Mouse (Mus musculus) left cerebral cortex, adult 8-10 months (tissue): ENCODE measurements around the gene Il17re. TPM values are rescaled to one million over a fixed set of nuclear protein-coding genes. Genes with fewer than 3 reads are reported as not detected.

Experiments used
- DNase-seq, 2 experiments: peaks; one replicate each; pipeline ENCODE4 v3.0.0; 2022; ENCODE audit warnings: low spot score in 2 of 2
- microRNA-seq, 2 experiments: library from miRNA; unstranded; fragments of <30 nt; microRNA quantifications; one replicate each; pipeline ENCODE4 v1.2.0; 2022
- total RNA-seq, 4 experiments: library from RNA; stranded (reverse); gene quantifications; 2 replicates each; pipeline ENCODE4 v1.2.4; 2022

Gene Il17re
- total RNA-seq, 4 experiments from 2014 or later: 0.24 to 0.74 (median 0.58) TPM

- DNase-seq: no peak
These were observed 25.4 kb downstream of the Il17re start for GRCm38 (mm10) chr6:113483729-113484128.

- no peak for DNase-seq
These were observed 28.9 kb downstream of the Il17re start for GRCm38 (mm10) chr6:113487125-113487576.

DNA sequence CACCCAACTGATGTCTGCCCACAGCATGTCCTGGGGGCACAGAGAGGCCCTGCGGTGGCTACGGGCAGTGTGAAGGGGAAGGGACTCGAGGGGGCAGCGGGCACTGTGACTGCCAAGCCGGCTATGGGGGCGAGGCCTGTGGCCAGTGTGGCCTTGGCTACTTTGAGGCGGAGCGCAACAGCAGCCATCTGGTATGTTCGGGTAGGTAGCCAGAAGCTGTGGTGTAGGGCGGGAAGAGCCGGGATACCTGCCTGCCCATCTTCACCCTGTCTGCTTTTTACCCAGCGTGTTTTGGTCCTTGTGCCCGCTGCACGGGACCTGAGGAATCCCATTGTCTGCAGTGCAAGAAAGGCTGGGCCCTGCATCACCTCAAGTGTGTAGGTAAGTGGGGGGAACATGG lies 31.1 kb downstream of the Il17re start:
- no peak for DNase-seq

DNA sequence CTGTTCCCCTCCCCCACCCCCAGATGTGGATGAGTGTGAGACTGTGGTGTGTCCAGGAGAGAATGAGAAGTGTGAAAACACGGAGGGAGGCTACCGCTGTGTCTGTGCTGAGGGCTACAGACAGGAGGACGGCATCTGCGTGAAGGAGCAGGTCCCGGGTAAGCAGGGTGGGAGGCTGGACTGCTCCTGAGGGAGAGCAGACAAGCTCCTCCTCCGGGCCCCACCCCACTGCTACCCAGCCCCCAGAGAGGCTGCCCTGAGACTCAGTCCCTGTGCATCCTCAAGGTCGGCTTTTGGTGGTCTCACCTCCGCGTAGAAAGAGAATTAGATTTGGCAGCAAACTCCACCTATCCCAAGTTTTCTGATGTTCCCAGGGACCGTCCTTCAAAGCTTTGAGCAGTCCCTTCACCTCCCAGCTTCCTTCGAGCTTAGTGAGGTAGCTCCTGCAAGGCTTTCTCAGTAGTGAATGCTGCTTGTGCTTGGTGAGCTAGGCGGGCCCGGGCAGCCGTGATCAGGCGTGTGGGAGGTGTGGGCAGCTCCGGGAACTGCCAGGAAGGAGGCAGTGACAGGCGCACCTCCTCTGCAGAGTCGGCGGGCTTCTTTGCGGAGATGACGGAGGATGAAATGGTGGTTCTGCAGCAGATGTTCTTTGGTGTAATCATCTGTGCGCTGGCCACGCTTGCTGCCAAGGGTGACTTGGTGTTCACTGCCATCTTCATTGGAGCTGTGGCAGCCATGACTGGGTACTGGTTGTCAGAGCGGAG lies 34.0 kb downstream of the Il17re start:
- peak; percentile 59 to 74 for DNase-seq

DNA sequence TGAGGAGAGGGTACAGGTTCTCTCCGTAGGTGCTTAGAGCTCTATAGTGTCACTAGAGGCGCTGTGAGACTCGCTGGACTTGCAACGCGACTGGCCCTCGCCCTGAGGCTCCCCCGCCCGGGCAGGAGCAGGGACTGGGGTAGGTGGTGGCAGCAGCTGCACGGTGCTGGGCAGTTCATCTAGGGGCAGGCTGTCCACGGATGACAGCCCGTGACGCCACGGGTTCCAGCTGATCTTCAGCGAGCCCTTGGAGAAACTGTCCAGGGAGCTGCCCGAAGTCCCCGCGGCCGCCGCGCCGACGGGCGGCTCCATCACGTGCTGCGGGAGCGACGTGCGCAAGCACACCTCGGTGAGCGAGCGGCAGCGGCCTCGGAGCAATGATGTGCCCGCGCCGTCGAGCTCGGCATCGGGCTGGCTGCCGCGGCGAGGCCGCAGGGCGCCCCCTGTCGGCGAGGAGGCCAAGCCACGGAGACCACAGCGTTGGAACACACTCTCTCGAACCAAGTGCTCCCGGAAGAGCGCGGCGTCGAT lies 36.0 kb downstream of the Il17re start:
- DNase-seq: peak; percentile 43 to 50

- no peak for DNase-seq
These were observed 36.9 kb downstream of the Il17re start for GRCm38 (mm10) chr6:113495071-113495675.

DNA sequence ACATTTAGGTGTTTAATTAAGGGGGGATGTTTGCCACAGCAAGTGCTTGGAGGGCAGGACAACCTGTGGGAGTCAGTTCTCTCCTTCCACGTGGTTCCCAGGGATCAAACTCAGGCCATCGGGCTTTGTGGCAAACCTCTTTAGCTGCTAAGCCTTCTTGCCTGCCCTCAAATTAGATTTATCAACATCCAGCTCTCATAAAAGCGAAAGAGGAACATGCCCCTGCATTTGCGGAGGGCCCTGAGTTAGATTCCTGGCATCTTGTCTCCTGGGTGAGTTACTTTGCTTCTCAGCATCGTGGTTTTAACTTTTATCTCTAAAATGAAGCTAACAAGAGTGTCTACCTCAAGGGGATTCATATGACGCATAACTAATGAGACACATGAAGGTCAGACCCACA lies 41.1 kb downstream of the Il17re start:
- no peak for DNase-seq

DNA sequence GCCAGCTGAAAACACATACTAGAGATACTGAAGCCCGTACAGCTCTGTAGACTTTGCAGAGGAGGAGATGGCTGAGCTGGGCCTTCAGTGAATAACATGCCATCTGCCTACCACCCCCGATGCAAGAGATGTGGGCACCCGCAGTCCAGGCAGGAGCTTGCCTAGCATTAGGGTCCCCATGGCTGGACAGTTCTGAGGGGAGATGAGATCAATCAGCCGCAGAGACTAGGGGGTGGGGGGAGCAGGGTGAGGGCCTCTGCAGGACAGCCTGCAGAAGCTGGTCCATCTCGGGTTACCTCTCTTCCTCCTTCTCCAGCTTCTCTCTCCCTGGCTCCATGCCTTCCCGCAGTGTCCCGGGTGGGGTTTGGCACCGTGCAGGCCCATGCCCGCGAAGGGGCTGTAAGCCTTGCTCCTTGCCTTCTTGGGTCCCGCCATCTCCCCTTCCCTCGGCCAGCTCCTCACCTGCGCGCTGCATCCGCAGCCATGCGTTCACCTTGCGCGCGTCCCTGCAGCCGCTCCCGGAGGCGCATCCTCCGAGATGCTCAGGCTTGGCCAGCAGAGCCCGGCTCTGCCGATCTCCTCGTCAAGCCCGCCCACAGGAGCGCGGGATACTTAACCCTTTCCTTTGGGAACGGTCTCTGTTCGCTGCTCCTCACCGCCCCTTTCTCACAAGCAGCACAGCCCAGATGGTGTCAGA lies 43.3 kb downstream of the Il17re start, which contains the start of gene Prrt3:
Prrt3 (minus strand) TSS at position 544 of the 697 bp plus-strand sequence.
- peak; percentile 65 to 79 for DNase-seq

GRCm38 (mm10) chr6:113502801-113503200 lies 44.5 kb downstream of the Il17re start:
- no peak for DNase-seq

- no peak for DNase-seq
These were observed 47.4 kb downstream of the Il17re start for GRCm38 (mm10) chr6:113505689-113506088.

- DNase-seq: no peak
These were observed 48.8 kb downstream of the Il17re start for GRCm38 (mm10) chr6:113507130-113507529.

DNA sequence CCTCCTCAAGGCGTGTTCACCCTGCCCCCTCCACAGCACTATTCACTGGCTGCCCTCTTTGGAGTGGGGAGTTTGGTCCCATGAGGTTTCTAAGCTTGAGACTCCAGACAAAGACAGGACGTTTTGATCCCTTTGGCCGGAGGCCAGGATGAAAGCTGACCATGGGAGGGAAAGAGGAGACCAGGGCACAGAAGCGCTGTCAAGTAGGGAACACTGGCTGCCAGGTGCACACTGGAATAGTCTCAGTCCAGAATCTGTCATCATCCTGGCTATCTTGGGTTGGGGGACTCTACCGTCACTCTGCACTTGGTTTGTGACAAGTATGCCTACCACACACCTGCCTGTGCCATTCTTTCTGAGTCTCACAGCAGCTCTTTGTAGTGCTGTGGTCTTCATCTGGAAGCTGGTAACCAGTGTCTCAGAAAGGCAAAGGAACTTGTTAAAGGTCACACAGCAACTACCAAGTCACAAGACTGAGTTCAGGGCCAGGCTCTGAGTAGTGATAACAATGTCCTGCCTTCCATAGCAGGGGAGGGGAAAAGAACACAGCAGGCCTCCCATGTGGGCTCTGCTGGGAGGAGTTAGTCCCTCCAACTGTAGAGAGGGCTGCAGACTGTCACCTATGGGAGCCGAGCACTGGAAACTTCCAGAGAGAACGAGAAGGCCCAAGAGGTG lies 50.1 kb downstream of the Il17re start:
- no peak for DNase-seq

DNA sequence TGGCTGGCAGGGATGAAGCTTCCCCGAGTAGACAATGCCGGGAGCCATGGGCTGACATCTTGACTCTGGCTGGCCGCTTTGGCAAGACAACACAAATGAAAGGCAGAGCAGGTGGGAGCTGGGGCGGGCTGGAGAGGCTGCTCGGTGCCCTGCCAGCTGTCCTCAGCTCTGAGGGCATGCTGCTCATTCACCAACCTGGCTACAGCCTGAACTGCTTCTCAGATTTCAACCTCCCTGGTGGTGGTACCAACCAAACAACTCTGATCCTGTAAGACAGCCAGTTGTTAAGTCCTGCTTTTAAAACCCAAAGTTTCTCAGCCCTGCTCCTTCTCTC lies 50.6 kb downstream of the Il17re start:
- no peak for DNase-seq

DNA sequence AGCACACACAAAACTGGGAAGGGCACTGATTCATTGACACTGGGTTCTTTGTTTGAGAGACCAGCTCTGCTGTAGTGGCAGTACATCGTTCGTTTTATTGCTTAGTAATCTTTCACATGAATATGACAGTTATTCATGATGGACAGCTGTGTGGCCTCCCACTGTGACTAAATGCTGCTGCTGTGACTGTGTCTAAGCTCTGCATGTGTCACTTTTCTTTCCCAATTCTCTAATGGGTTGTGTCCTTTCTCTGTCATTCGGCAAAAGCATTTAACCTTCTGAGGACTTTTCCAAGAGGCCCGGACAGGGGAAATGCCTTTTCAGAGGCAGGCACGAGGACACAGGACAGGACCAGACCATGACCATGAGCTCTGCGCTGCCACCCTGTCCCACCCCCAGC lies 55.7 kb downstream of the Il17re start:
- no peak for DNase-seq

DNA sequence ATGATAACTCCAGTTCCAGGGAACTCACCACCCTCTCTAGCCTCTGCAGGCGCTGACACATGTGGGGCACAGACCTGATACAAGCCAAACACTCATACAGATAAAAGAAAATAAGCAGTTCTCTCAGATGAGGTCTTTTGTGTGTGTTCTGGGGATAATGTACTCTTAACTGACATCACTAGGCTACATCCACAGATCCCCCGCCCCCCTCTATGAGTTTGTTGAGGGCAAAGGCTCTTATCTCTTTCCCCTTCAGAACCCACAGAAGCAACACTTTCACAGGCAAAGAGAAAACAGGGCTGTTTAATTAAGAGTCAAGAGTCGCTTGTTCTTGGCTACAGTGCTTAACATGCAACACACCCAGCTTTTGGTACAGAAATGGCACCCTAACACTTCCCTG lies 56.3 kb downstream of the Il17re start:
- DNase-seq: no peak

- DNase-seq: no peak
These were observed 59.3 kb downstream of the Il17re start for GRCm38 (mm10) chr6:113517434-113518080.

Small RNA genes within 50 kb of the gene (microRNA-seq; reads per million reads assigned to microRNA genes)
- 0 reads per million in 2 experiments for gene Gm24387

Other genes with a start within 250 kb of the Il17re start
- 10 to 100 TPM; 14.5 to 22.9 (median 16.4) TPM for gene Mtmr14, start 220.6 kb upstream of the Il17re start, total RNA-seq
- gene Cpne9, start 176.2 kb upstream of the Il17re start, total RNA-seq: 10 to 100 TPM; 66.7 to 78.5 (median 72.0) TPM
- gene Brpf1, start 151.3 kb upstream of the Il17re start, total RNA-seq: 10 to 100 TPM; 30.0 to 32.9 (median 31.5) TPM
- 1 to 10 TPM; 7.5 to 9.3 (median 8.4) TPM for gene Ogg1, start 131.5 kb upstream of the Il17re start, total RNA-seq
- gene Camk1, start 114.5 kb upstream of the Il17re start, total RNA-seq: 100 to 1,000 TPM in 3 of 4 experiments, 10 to 100 TPM in 1; 82.6 to 107 (median 104) TPM
- gene Tada3, start 80.6 kb upstream of the Il17re start, total RNA-seq: 10 to 100 TPM; 47.4 to 50.1 (median 47.8) TPM
- gene Arpc4, start 80.4 kb upstream of the Il17re start, total RNA-seq: 100 to 1,000 TPM; 246 to 271 (median 263) TPM
- gene Ttll3, start 69.2 kb upstream of the Il17re start, total RNA-seq: 10 to 100 TPM in 3 of 4 experiments, 1 to 10 TPM in 1; 8.6 to 13.9 (median 11.8) TPM
- gene Rpusd3, start 39.1 kb upstream of the Il17re start, total RNA-seq: 10 to 100 TPM; 16.0 to 22.1 (median 18.1) TPM
- gene Cidec, start 22.7 kb upstream of the Il17re start, total RNA-seq: not detected
- gene Jagn1, start 15.9 kb upstream of the Il17re start, total RNA-seq: 10 to 100 TPM; 34.5 to 43.5 (median 39.4) TPM
- gene Il17rc, start 12.9 kb downstream of the Il17re start, total RNA-seq: 1 to 10 TPM; 5.2 to 8.3 (median 5.6) TPM
- 100 to 1,000 TPM in 3 of 4 experiments, 10 to 100 TPM in 1; 99.3 to 110 (median 105) TPM for gene Creld1, start 24.8 kb downstream of the Il17re start, total RNA-seq
- gene Prrt3, start 43.4 kb downstream of the Il17re start, total RNA-seq: 10 to 100 TPM; 49.5 to 55.2 (median 53.5) TPM
- gene Emc3, start 73.2 kb downstream of the Il17re start, total RNA-seq: 10 to 100 TPM; 67.2 to 73.2 (median 69.3) TPM
- 1 to 10 TPM; 1.7 to 3.3 (median 2.5) TPM for gene Fancd2, start 73.2 kb downstream of the Il17re start, total RNA-seq
- gene Fancd2os, start 142.2 kb downstream of the Il17re start, total RNA-seq: under 1 TPM in 1 of 4 experiments, not detected in 3; 0.36 TPM
- 100 to 1,000 TPM; 217 to 234 (median 227) TPM for gene Brk1, start 146.3 kb downstream of the Il17re start, total RNA-seq
- gene Vhl, start 165.5 kb downstream of the Il17re start, total RNA-seq: 10 to 100 TPM; 38.6 to 49.8 (median 41.2) TPM
- gene Irak2, start 180.0 kb downstream of the Il17re start, total RNA-seq: 10 to 100 TPM; 20.9 to 28.8 (median 24.0) TPM
- 10 to 100 TPM; 70.4 to 85.5 (median 78.8) TPM for gene Tatdn2, start 238.6 kb downstream of the Il17re start, total RNA-seq